20 mouse cellular contexts compared by ENCODE assay signal in genomic region chr2:154423548-154423947, GRCm38 (mm10).
"Had no signal": no experiment of that assay in that cellular context is flagged by ENCODE, and none has a peak within 500 bp of the region (broad histone marks: within the 10 kb centered on the region; RNA-seq: fewer than 3 reads in every experiment).

No protein-coding gene starts in this region.

- H3K9ac ChIP-seq: lung, embryonic 15.5 days; midbrain, embryonic 13.5 days; midbrain, embryonic 15.5 days; neural tube, embryonic 13.5 days; neural tube, embryonic 15.5 days had no signal

- H3K36me3 ChIP-seq: lung, embryonic 15.5 days; midbrain, embryonic 13.5 days; midbrain, embryonic 15.5 days; neural tube, embryonic 13.5 days; neural tube, embryonic 15.5 days had no signal

- H3K27ac ChIP-seq: lung, embryonic 15.5 days; macrophage; midbrain, embryonic 13.5 days; midbrain, embryonic 15.5 days; neural tube, embryonic 13.5 days; neural tube, embryonic 15.5 days had no signal

- DNase-seq: lung, adult 2 months; lung, postnatal 14 days; lung, postnatal 36 days; retina, postnatal 1 day; right cerebral cortex, adult 18-20 months; right cerebral cortex, postnatal 25 days; right cerebral cortex, postnatal 4 days; spleen, adult 18-20 months; thymus, adult 18-20 months; thymus, postnatal 14 days; thymus, postnatal 36 days had no signal

- H3K4me3 ChIP-seq: lung, embryonic 15.5 days; megakaryocyte, embryonic 14.5 days; midbrain, embryonic 13.5 days; midbrain, embryonic 15.5 days; neural tube, embryonic 13.5 days; neural tube, embryonic 15.5 days had no signal

- H3K9me3 ChIP-seq: lung, embryonic 15.5 days; midbrain, embryonic 13.5 days; midbrain, embryonic 15.5 days; neural tube, embryonic 15.5 days had no signal

- ATAC-seq: lung, postnatal 0 days; midbrain, embryonic 13.5 days; midbrain, embryonic 15.5 days had no signal

- H3K4me1 ChIP-seq: lung, embryonic 15.5 days had no signal

- H3K4me2 ChIP-seq: lung, embryonic 15.5 days; midbrain, embryonic 11.5 days; midbrain, embryonic 13.5 days; midbrain, embryonic 15.5 days; neural tube, embryonic 13.5 days; neural tube, embryonic 15.5 days had no signal

- H3K27me3 ChIP-seq: midbrain, embryonic 13.5 days; midbrain, embryonic 15.5 days; neural tube, embryonic 13.5 days; neural tube, embryonic 15.5 days had no signal
